8 mouse cellular contexts compared by ENCODE assay signal in the genomic region with DNA sequence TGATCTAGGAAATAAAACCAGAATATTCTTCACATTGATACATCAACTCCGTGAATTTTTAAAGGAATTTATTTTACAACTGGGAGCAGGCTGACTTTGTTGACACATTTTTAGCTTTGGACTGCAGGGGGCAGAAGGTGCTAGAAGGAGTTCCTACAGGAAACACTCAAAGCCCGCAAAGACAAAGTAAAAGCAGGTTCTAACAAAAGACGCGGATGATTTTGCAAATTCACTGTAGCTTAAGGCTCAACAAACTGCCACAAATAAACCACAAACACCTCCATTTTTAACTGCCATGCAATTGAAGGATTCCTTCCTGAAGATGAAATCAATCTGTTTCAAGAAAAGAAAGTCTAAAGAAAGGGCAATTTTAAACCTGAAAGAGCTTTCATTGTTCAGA. TPM values are rescaled to one million over a fixed set of nuclear protein-coding genes. Genes with fewer than 3 reads are reported as not detected.
DNase-seq lines count a peak whose midpoint lies in the region; ATAC-seq lines count a peak whose summit lies in the region.

No protein-coding gene starts in this region.

- peak overlapping the region; percentile 61 for H3K4me2 ChIP-seq in heart, embryonic 11.5 days

- DNase-seq in adrenal gland, postnatal 14 days: peak; percentile 75
- no peak for DNase-seq in adrenal gland, adult 8-10 months
- peak; percentile 70 for DNase-seq in T-cell, adult 2 months (ENCODE audit: low spot score)
- DNase-seq in kidney, adult 9 months: peak; percentile 79
- peak; percentile 84 for DNase-seq in lung, postnatal 10 days
- DNase-seq in spleen, postnatal 4 days (ENCODE audit: low spot score in 2 of 2): peak; percentile 43 to 64
- DNase-seq in layer of hippocampus, postnatal 14 days (ENCODE audit: low spot score in 2 of 2): no peak

- H3K9ac ChIP-seq in heart, embryonic 11.5 days (ENCODE audit: low read depth, low read length): no peak overlapping the region

- no peak overlapping the region for H3K27ac ChIP-seq in heart, embryonic 11.5 days (ENCODE audit: low read depth, low read length)

- no peaks in the 10 kb centered on the region for H3K27me3 ChIP-seq in heart, embryonic 11.5 days (ENCODE audit: control insufficient read depth, insufficient read depth, low read length)

- peaks cover 12% of the 10 kb centered on the region; the same call in 1 of the 2 replicates for H3K36me3 ChIP-seq in heart, embryonic 11.5 days (ENCODE audit: control insufficient read depth, insufficient read depth, low read length)

- H3K4me3 ChIP-seq in heart, embryonic 11.5 days (ENCODE audit: low read depth, low read length): peak overlapping the region; percentile 16; the same call in 1 of the 2 replicates

- WGBS in heart, embryonic 11.5 days (ENCODE audit: insufficient replicate concordance): 6% methylated on average over 4 of the region's 4 CpGs

- H3K9me3 ChIP-seq in heart, embryonic 11.5 days (replicated peaks; ENCODE audit: control insufficient read depth, low read length): no peaks in the 10 kb centered on the region

- peaks cover 3% of the 10 kb centered on the region; the same call in 1 of the 2 replicates for H3K4me1 ChIP-seq in heart, embryonic 11.5 days (ENCODE audit: control insufficient read depth, insufficient read depth, low read length)

- no peak for ATAC-seq in heart, embryonic 11.5 days (replicated peaks; ENCODE audit: insufficient number of reproducible peaks, low FRiP score, low TSS enrichment)

RNA-seq across cellular contexts. Expression of gene Tgif1, which starts 6.3 kb away (rescaled TPM):
- total RNA-seq in adrenal gland, postnatal 14 days (2021): 45.9 and 50.8 TPM in 2 replicates
- 10 to 100 TPM; 45.8 to 61.5 (median 60.5) TPM for total RNA-seq in adrenal gland, adult 8-10 months (2022)
- 27.1 and 31.5 TPM in 2 replicates for polyA plus RNA-seq in heart, embryonic 11.5 days (2014; fragmentation: Nextera tagmentation; extraction: Ambion mirVana)
- 1 to 10 TPM; 2.3 to 3.1 TPM for total RNA-seq in layer of hippocampus, postnatal 14 days (2021)

Comparison
In these comparisons a context has a peak if more than half of its experiments do, and no peak if none do; other contexts are left out.
1. DNase-seq: peak in adrenal gland, postnatal 14 days (single experiment), T-cell, adult 2 months (single experiment), kidney, adult 9 months (single experiment), lung, postnatal 10 days (single experiment) and spleen, postnatal 4 days (2 of 2); none in adrenal gland, adult 8-10 months (single experiment) and layer of hippocampus, postnatal 14 days (0 of 2).
2. RNA of gene Tgif1, which starts 6.3 kb away (total RNA-seq): 45.8 to 61.5 TPM in adrenal gland, adult 8-10 months and 45.9 to 50.8 TPM in adrenal gland, postnatal 14 days; 2.3 to 3.1 TPM in layer of hippocampus, postnatal 14 days; every median in the first group is over 10 times any median in the second.